Mouse (Mus musculus): ENCODE results near the gene Gdf2.

GRCm38 (mm10) chr14:33931853-33932252, 9.0 kb upstream of the Gdf2 start:
- TF ChIP-seq CTCF (IDR thresholded peaks at IDR 0.05; ENCODE audit: extremely low read depth, insufficient read length, insufficient replicate concordance, low read depth, low read length), result no peak
- no peak for TF ChIP-seq POLR2A (IDR thresholded peaks at IDR 0.05; ENCODE audit: low read depth, low read length)
